Mouse (Mus musculus) erythroblast, embryonic 14.5 days (primary cell): ENCODE results near the gene Trpm6.

ENCODE experiments used
- GATA1 ChIP-seq: IDR thresholded peaks from 2 replicates; pipeline ENCODE4 v1.6.1; 2012; ENCODE audit warnings: low read length, inconsistent platforms, mixed read lengths
- TAL1 ChIP-seq: IDR thresholded peaks from 3 replicates; pipeline ENCODE4 v1.6.1; 2012; ENCODE audit warnings: low read length, inconsistent platforms, mixed read lengths

DNA sequence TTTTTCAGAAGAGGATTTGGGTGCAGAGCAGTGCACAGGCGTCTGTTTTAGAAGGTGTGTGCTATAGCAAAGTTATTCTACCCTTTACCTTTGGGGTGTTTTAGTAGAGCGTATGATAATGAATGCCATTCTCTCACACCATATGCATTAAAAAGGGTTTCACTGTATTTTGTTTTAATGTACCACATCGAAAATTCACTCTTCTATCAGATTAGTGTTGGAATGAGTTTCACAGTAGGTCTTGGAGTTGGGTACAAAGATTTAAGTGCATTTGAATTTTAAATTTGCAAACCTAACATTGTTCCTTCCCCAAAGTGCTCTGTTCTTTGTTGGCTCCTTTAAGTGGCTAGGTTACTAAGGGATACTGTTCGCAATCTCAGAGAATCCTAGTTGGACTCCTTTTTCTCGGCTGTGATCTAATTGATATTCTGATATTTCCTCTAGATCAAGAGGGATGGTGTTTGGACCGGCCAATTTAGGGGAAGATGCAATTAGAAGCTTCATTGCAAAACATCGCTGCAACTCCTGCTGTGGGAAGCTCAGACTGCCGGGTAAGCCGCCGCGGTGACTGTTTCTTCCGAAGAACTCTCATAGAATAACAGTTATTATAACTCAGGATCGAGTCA lies 138.8 kb downstream of the Trpm6 start:
- no peak for TF ChIP-seq GATA1
- TF ChIP-seq TAL1 = no peak
